ENCODE assay signal across 8 mouse cellular contexts in the genomic region with DNA sequence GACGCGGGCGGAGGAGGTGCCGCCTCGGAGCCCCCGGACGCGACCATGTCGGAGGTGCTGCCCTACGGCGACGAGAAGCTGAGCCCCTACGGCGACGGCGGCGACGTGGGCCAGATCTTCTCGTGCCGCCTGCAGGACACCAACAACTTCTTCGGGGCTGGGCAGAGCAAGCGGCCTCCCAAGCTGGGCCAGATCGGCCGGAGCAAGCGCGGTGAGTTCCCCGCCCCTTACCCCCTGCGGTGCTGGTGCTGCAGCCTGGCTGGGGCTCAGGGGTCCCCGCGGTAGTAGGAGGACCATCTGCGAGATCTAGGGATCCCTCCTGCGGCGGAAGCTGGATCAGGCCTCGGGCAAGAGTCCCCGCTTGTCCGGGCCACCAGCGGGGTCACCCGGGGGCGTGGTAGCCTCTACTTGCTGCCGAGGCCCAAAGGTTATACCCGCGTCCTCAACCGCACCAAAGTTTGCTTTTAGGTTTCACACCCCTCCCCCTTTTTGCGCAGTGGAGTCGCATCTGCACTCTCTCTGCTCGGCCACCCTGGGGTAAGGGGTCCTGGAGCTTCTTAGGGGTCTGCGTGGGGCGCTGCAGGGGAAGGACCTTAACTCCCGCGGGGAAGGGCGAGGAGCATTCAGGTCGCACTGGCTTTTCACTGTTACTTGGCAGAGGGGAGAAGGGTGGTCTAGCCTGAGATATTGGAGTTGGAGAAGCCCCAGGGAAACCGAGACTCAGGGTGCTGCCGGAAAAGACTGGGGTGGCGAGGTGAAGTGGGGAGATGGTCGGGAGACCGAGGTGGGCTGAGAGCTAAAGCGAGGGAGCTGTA. TPM values are rescaled to one million over a fixed set of nuclear protein-coding genes. Genes with fewer than 3 reads are reported as not detected.
DNase-seq lines count a peak whose midpoint lies in the region; ATAC-seq and TF ChIP-seq lines count a peak whose summit lies in the region.

No protein-coding gene starts in this region.

- no peak for TF ChIP-seq RAD21 in CH12.LX (IDR thresholded peaks at IDR 0.05; ENCODE audit: low read depth, low read length)

- peak; percentile 68 for DNase-seq in adrenal gland, postnatal 14 days
- DNase-seq in adrenal gland, postnatal 4 days (ENCODE audit: low spot score in 2 of 2) = no peak
- DNase-seq in CH12.LX (ENCODE audit: extremely low read depth) = no peak
- peak; percentile 58 for DNase-seq in embryo, embryonic 10.5 days (ENCODE audit: low spot score)
- peak; percentile 79 for DNase-seq in kidney, postnatal 14 days
- no peak for DNase-seq in left cerebral cortex, adult 18-20 months (ENCODE audit: low spot score in 2 of 2)

- in situ Hi-C loops in CH12.LX (cut with MboI; ENCODE audit: low pct_ligation_motif_present, low pct_unique_long_range_greater_than_20kb, low sequenced_read_pairs) = no loop called here

- H3K79me2 ChIP-seq in CH12.LX (replicated peaks; ENCODE audit: control insufficient read depth, extremely low read depth, insufficient read depth, poor library complexity, severe bottlenecking) = no peaks in the 10 kb centered on the region

- H3K36me3 ChIP-seq in CH12.LX (replicated peaks in 1 of 2; ENCODE audit: control insufficient read depth in 1 of 2, insufficient read depth in 1 of 2, low read length in 1 of 2) = no peaks in the 10 kb centered on the region
- H3K36me3 ChIP-seq in heart, embryonic 16.5 days (ENCODE audit: control insufficient read depth, insufficient read depth) = no peaks in the 10 kb centered on the region
- H3K36me3 ChIP-seq in midbrain, embryonic 13.5 days = 0 out of 2 replicates have a peak, but pooled peaks cover 2% of the 10 kb centered on the region

- no peak for TF ChIP-seq CTCF in CH12.LX (conservative IDR thresholded peaks at IDR 0.05 in 1 of 2, IDR thresholded peaks at IDR 0.05 in 1 of 2; ENCODE audit: low read depth in 2 of 2, low read length in 2 of 2)

- 1% methylated on average over 54 of the region's 58 CpGs for WGBS in heart, embryonic 16.5 days
- under 1% methylated on average over 55 of the region's 58 CpGs for WGBS in midbrain, embryonic 13.5 days

- peak overlapping the region; percentile 72; the same call in 1 of the 2 replicates for H3K9ac ChIP-seq in CH12.LX (ENCODE audit: insufficient read depth, low read depth)
- H3K9ac ChIP-seq in heart, embryonic 16.5 days (ENCODE audit: low read length) = peak overlapping the region; percentile 73
- peak overlapping the region; percentile 95 for H3K9ac ChIP-seq in midbrain, embryonic 13.5 days (replicated peaks)

- H3K4me3 ChIP-seq in CH12.LX (replicated peaks in 1 of 3; ENCODE audit: low read depth in 2 of 3, low read length in 2 of 3, poor library complexity in 1 of 3) = peak overlapping the region in 2 of 3 experiments; percentile 40 to 68
- peak overlapping the region; percentile 60 for H3K4me3 ChIP-seq in heart, embryonic 16.5 days (ENCODE audit: low read length)
- H3K4me3 ChIP-seq in midbrain, embryonic 13.5 days (replicated peaks) = peak overlapping the region; percentile 98

- H3K4me1 ChIP-seq in CH12.LX (ENCODE audit: control insufficient read depth in 1 of 2, insufficient read depth in 2 of 2) = peaks cover 12 to 40% of the 10 kb centered on the region in 2 experiments
- H3K4me1 ChIP-seq in heart, embryonic 16.5 days (ENCODE audit: control insufficient read depth, insufficient read depth, low read length) = peaks cover 5% of the 10 kb centered on the region; the same call in 1 of the 2 replicates
- peaks cover 63% of the 10 kb centered on the region for H3K4me1 ChIP-seq in midbrain, embryonic 13.5 days (replicated peaks)

- H3K9me3 ChIP-seq in CH12.LX (replicated peaks; ENCODE audit: low read length) = peaks cover 2% of the 10 kb centered on the region
- no peaks in the 10 kb centered on the region for H3K9me3 ChIP-seq in heart, embryonic 16.5 days (replicated peaks; ENCODE audit: control insufficient read depth, low read length)
- no peaks in the 10 kb centered on the region for H3K9me3 ChIP-seq in midbrain, embryonic 13.5 days

- dilution Hi-C loops in CH12.LX (cut with MboI; ENCODE audit: extremely low pct_ligation_motif_present, extremely low pct_unique_long_range_greater_than_20kb, low sequenced_read_pairs) = no loop called here

- TF ChIP-seq POLR2A in CH12.LX (IDR thresholded peaks at IDR 0.05; ENCODE audit: low read depth, low read length) = no peak

- H3K27me3 ChIP-seq in CH12.LX (replicated peaks) = peaks cover 95% of the 10 kb centered on the region
- peaks cover 67% of the 10 kb centered on the region for H3K27me3 ChIP-seq in heart, embryonic 16.5 days (ENCODE audit: control insufficient read depth, insufficient read depth, low read length)
- peaks cover 11% of the 10 kb centered on the region for H3K27me3 ChIP-seq in midbrain, embryonic 13.5 days

- no peak overlapping the region for H3K27ac ChIP-seq in CH12.LX (ENCODE audit: insufficient read depth, low read depth)
- no peak overlapping the region for H3K27ac ChIP-seq in heart, embryonic 16.5 days (ENCODE audit: low read length)
- peak overlapping the region; percentile 97 for H3K27ac ChIP-seq in midbrain, embryonic 13.5 days

- peak overlapping the region; percentile 85 for H3K4me2 ChIP-seq in CH12.LX (ENCODE audit: insufficient read depth, low read depth, poor library complexity, severe bottlenecking)
- peak overlapping the region; percentile 96 for H3K4me2 ChIP-seq in heart, embryonic 16.5 days (ENCODE audit: low read depth, low read length)
- peak overlapping the region; percentile 80 for H3K4me2 ChIP-seq in midbrain, embryonic 13.5 days (replicated peaks)

- TF ChIP-seq EP300 in CH12.LX (IDR thresholded peaks at IDR 0.05; ENCODE audit: low read length) = no peak

- ATAC-seq in heart, embryonic 16.5 days (replicated peaks; ENCODE audit: extremely low read depth, insufficient read depth, low FRiP score) = peak; percentile 4; the same call in 1 of the 2 replicates
- peak; percentile 14; the same call in 1 of the 2 replicates for ATAC-seq in midbrain, embryonic 13.5 days

TF ChIP-seq in CH12.LX, 34 proteins besides CTCF, POLR2A, EP300 and RAD21:
- peak; percentile 59 for TF ChIP-seq NRF1 (IDR thresholded peaks at IDR 0.05; ENCODE audit: low read depth, low read length)
- no peak for TF ChIP-seq MYC (IDR thresholded peaks at IDR 0.05; ENCODE audit: low read depth, low read length)

RNA-seq across cellular contexts. Expression of a gene that starts 1.2 kb away (rescaled TPM):
- 18.9 and 22.9 TPM in 2 replicates for total RNA-seq in adrenal gland, postnatal 14 days (2021)
- 10 to 100 TPM; 32.9 to 36.4 TPM for total RNA-seq in adrenal gland, postnatal 4 days (2021)
- total RNA-seq in CH12.LX (2012; rRNA removed) = 0.04 and 0.13 TPM in 2 replicates
- not detected in 2 replicates for total RNA-seq in CH12.LX (2014; rRNA removed)
- not detected in 2 replicates for polyA plus RNA-seq in CH12.LX (2012; ENCODE audit: insufficient read length, low read depth)
- 0.97 and 1.3 TPM in 2 replicates for polyA plus RNA-seq in heart, embryonic 16.5 days (2015; fragmentation: Nextera tagmentation; extraction: Ambion mirVana)
- polyA plus RNA-seq in midbrain, embryonic 13.5 days (2015; fragmentation: Nextera tagmentation; extraction: Ambion mirVana) = 13.0 and 13.4 TPM in 2 replicates
- total RNA-seq in left cerebral cortex, adult 18-20 months (2021) = 1,000 to 10,000 TPM; 1,197 to 1,322 TPM

RNA-seq across cellular contexts. Expression of a gene that starts 20.9 kb away (rescaled TPM):
- 53.9 and 57.6 TPM in 2 replicates for total RNA-seq in adrenal gland, postnatal 14 days (2021)
- total RNA-seq in adrenal gland, postnatal 4 days (2021) = 10 to 100 TPM; 46.4 to 51.4 TPM
- total RNA-seq in CH12.LX (2012; rRNA removed) (12.3 and 19.7 TPM in 2 replicates), CH12.LX (2014; rRNA removed) (8.8 and 10.2 TPM in 2 replicates)
- polyA plus RNA-seq in CH12.LX (2012; ENCODE audit: insufficient read length, low read depth) = 20.2 and 26.8 TPM in 2 replicates
- 22.3 and 24.5 TPM in 2 replicates for polyA plus RNA-seq in heart, embryonic 16.5 days (2015; fragmentation: Nextera tagmentation; extraction: Ambion mirVana)
- polyA plus RNA-seq in midbrain, embryonic 13.5 days (2015; fragmentation: Nextera tagmentation; extraction: Ambion mirVana) = 18.3 and 19.9 TPM in 2 replicates
- total RNA-seq in left cerebral cortex, adult 18-20 months (2021) = 10 to 100 TPM; 70.8 to 72.3 TPM

RNA-seq across cellular contexts. Expression of a gene that starts 59.0 kb away (rescaled TPM):
- total RNA-seq in adrenal gland, postnatal 14 days (2021) = 2.1 and 3.0 TPM in 2 replicates
- 1 to 10 TPM; 2.2 to 3.2 TPM for total RNA-seq in adrenal gland, postnatal 4 days (2021)
- total RNA-seq in CH12.LX (2012; rRNA removed) (not detected in 2 replicates), CH12.LX (2014; rRNA removed) (not detected in 2 replicates)
- not detected in 2 replicates for polyA plus RNA-seq in CH12.LX (2012; ENCODE audit: insufficient read length, low read depth)
- polyA plus RNA-seq in heart, embryonic 16.5 days (2015; fragmentation: Nextera tagmentation; extraction: Ambion mirVana) = 0.10 and 0.20 TPM in 2 replicates
- polyA plus RNA-seq in midbrain, embryonic 13.5 days (2015; fragmentation: Nextera tagmentation; extraction: Ambion mirVana) = 1.1 and 1.3 TPM in 2 replicates
- total RNA-seq in left cerebral cortex, adult 18-20 months (2021) = 10 to 100 TPM; 48.0 TPM

Comparison
In these comparisons a context has a peak if more than half of its experiments do, and no peak if none do; other contexts are left out.
1. DNase-seq: peak in adrenal gland, postnatal 14 days (single experiment), embryo, embryonic 10.5 days (single experiment) and kidney, postnatal 14 days (single experiment); none in adrenal gland, postnatal 4 days (0 of 2), CH12.LX (single experiment) and left cerebral cortex, adult 18-20 months (0 of 2).
2. RNA of a gene that starts 1.2 kb away (total RNA-seq): 1,197 to 1,322 TPM in left cerebral cortex, adult 18-20 months; 32.9 to 36.4 TPM in adrenal gland, postnatal 4 days, 18.9 to 22.9 TPM in adrenal gland, postnatal 14 days and 0.04 to 0.13 TPM in CH12.LX; every median in the first group is over 10 times any median in the second.
3. RNA of a gene that starts 59.0 kb away (total RNA-seq): 48.0 TPM in left cerebral cortex, adult 18-20 months; 2.2 to 3.2 TPM in adrenal gland, postnatal 4 days, 2.1 to 3.0 TPM in adrenal gland, postnatal 14 days and not detected in CH12.LX; every median in the first group is over 10 times any median in the second.
4. Peak in every context shown above with its lines, with median percentiles within 50 percentile points of each other: H3K4me2 ChIP-seq, H3K4me3 ChIP-seq and H3K9ac ChIP-seq.